25 mouse cellular contexts compared by ENCODE assay signal in genomic region chr5:29475041-29475440, GRCm38 (mm10). TPM values are rescaled to one million over a fixed set of nuclear protein-coding genes. Genes with fewer than 3 reads are reported as not detected.
DNase-seq lines count a peak whose midpoint lies in the region; ATAC-seq and TF ChIP-seq lines count a peak whose summit lies in the region.
"Had no signal": no experiment of that assay in that cellular context is flagged by ENCODE, and none has a peak within 500 bp of the region (broad histone marks: within the 10 kb centered on the region; RNA-seq: fewer than 3 reads in every experiment).

No protein-coding gene starts in this region.

- H3K27ac ChIP-seq in limb, embryonic 11.5 days (replicated peaks; ENCODE audit: low read depth, low read length): no peak overlapping the region
- no peak overlapping the region for H3K27ac ChIP-seq in limb, embryonic 10.5 days
- no peak overlapping the region for H3K27ac ChIP-seq in CH12.LX (ENCODE audit: insufficient read depth, low read depth)
- H3K27ac ChIP-seq in stomach, embryonic 14.5 days (ENCODE audit: low read length): no peak overlapping the region
- no peak overlapping the region for H3K27ac ChIP-seq in kidney, embryonic 15.5 days
- H3K27ac ChIP-seq: forebrain, embryonic 13.5 days; gastrocnemius, adult 2 months; hindbrain, embryonic 15.5 days had no signal

- peaks cover 95% of the 10 kb centered on the region for H3K27me3 ChIP-seq in limb, embryonic 11.5 days (ENCODE audit: control insufficient read depth, insufficient read depth, low read length)
- peaks cover 100% of the 10 kb centered on the region for H3K27me3 ChIP-seq in limb, embryonic 10.5 days (ENCODE audit: low read depth, poor library complexity, severe bottlenecking)
- no peaks in the 10 kb centered on the region for H3K27me3 ChIP-seq in CH12.LX (replicated peaks)
- H3K27me3 ChIP-seq in stomach, embryonic 14.5 days (ENCODE audit: control insufficient read depth, insufficient read depth, low read length): peaks cover 50% of the 10 kb centered on the region
- peaks cover 100% of the 10 kb centered on the region for H3K27me3 ChIP-seq in kidney, embryonic 15.5 days

- no peaks in the 10 kb centered on the region for H3K36me3 ChIP-seq in limb, embryonic 11.5 days (ENCODE audit: control insufficient read depth, insufficient read depth, low read length)
- H3K36me3 ChIP-seq in limb, embryonic 10.5 days: no peaks in the 10 kb centered on the region
- H3K36me3 ChIP-seq in CH12.LX (replicated peaks in 1 of 2; ENCODE audit: control insufficient read depth in 1 of 2, insufficient read depth in 1 of 2, low read length in 1 of 2): no peaks in the 10 kb centered on the region
- H3K36me3 ChIP-seq in stomach, embryonic 14.5 days (ENCODE audit: control insufficient read depth, insufficient read depth, low read length): no peaks in the 10 kb centered on the region
- no peaks in the 10 kb centered on the region for H3K36me3 ChIP-seq in kidney, embryonic 15.5 days
- H3K36me3 ChIP-seq: heart, embryonic 12.5 days; hindbrain, embryonic 15.5 days had no signal

- dilution Hi-C loops in CH12.LX (cut with MboI; ENCODE audit: extremely low pct_ligation_motif_present, extremely low pct_unique_long_range_greater_than_20kb, low sequenced_read_pairs): no loop called here

- no peaks in the 10 kb centered on the region for H3K79me2 ChIP-seq in CH12.LX (replicated peaks; ENCODE audit: control insufficient read depth, extremely low read depth, insufficient read depth, poor library complexity, severe bottlenecking)

- DNase-seq in limb, embryonic 11.5 days (ENCODE audit: low spot score): peak; percentile 40
- DNase-seq in limb, embryonic 10.5 days (ENCODE audit: low spot score): no peak
- DNase-seq in CH12.LX (ENCODE audit: extremely low read depth) (no peak), MN1 (ENCODE audit: low spot score) (no peak)
- DNase-seq in embryo, embryonic 11 days: peak; percentile 16
- DNase-seq in kidney, adult 18-20 months: no peak
- DNase-seq: adrenal gland, postnatal 14 days; cerebellum, adult 18-20 months; cerebellum, adult 9-11 months; cerebellum, postnatal 36 days; gastrocnemius, adult 2 months; gastrocnemius, postnatal 25 days had no signal

- 2% methylated on average over 10 of the region's 10 CpGs for WGBS in limb, embryonic 11.5 days
- WGBS in limb, embryonic 10.5 days: 2% methylated on average over 10 of the region's 10 CpGs
- 8% methylated on average over 10 of the region's 10 CpGs for WGBS in stomach, embryonic 14.5 days
- WGBS in kidney, embryonic 15.5 days: 3% methylated on average over 10 of the region's 10 CpGs

- TF ChIP-seq CTCF in CH12.LX (conservative IDR thresholded peaks at IDR 0.05 in 1 of 2, IDR thresholded peaks at IDR 0.05 in 1 of 2; ENCODE audit: low read depth in 2 of 2, low read length in 2 of 2): no peak

- peaks cover 21% of the 10 kb centered on the region for H3K4me1 ChIP-seq in limb, embryonic 11.5 days (ENCODE audit: control insufficient read depth, insufficient read depth, low read length)
- peaks cover 57% of the 10 kb centered on the region for H3K4me1 ChIP-seq in limb, embryonic 10.5 days
- H3K4me1 ChIP-seq in CH12.LX (ENCODE audit: control insufficient read depth in 1 of 2, insufficient read depth in 2 of 2): peaks cover 2 to 14% of the 10 kb centered on the region in 2 experiments; a peak in 2 of 4 replicates
- H3K4me1 ChIP-seq in stomach, embryonic 14.5 days (ENCODE audit: control insufficient read depth, insufficient read depth, low read length): no peaks in the 10 kb centered on the region; the same call in 1 of the 2 replicates
- H3K4me1 ChIP-seq in kidney, embryonic 15.5 days: peaks cover 23% of the 10 kb centered on the region

- no peak overlapping the region for H3K4me2 ChIP-seq in limb, embryonic 11.5 days (ENCODE audit: low read depth, severe bottlenecking)
- 0 out of 2 replicates have a peak overlapping the region, but pooled peaks have one; percentile 5 for H3K4me2 ChIP-seq in CH12.LX (ENCODE audit: insufficient read depth, low read depth, poor library complexity, severe bottlenecking)
- peak overlapping the region; percentile 32 for H3K4me2 ChIP-seq in stomach, embryonic 14.5 days (replicated peaks; ENCODE audit: low read depth, low read length)
- no peak overlapping the region for H3K4me2 ChIP-seq in kidney, embryonic 15.5 days
- H3K4me2 ChIP-seq: forebrain, embryonic 13.5 days; heart, embryonic 12.5 days; hindbrain, embryonic 15.5 days had no signal

- H3K9ac ChIP-seq in limb, embryonic 11.5 days (ENCODE audit: low read length): no peak overlapping the region
- no peak overlapping the region for H3K9ac ChIP-seq in CH12.LX (ENCODE audit: insufficient read depth, low read depth)
- peak overlapping the region; percentile 30; the same call in 1 of the 2 replicates for H3K9ac ChIP-seq in stomach, embryonic 14.5 days (replicated peaks; ENCODE audit: low read depth, low read length)
- no peak overlapping the region for H3K9ac ChIP-seq in kidney, embryonic 15.5 days
- H3K9ac ChIP-seq: forebrain, embryonic 13.5 days; heart, embryonic 12.5 days; hindbrain, embryonic 15.5 days had no signal

- in situ Hi-C loops in CH12.LX (cut with MboI; ENCODE audit: low pct_ligation_motif_present, low pct_unique_long_range_greater_than_20kb, low sequenced_read_pairs): no loop called here

- ATAC-seq in limb, embryonic 11.5 days (ENCODE audit: insufficient number of reproducible peaks, low FRiP score, low TSS enrichment, low read depth): no peak
- no peak for ATAC-seq in stomach, embryonic 14.5 days (ENCODE audit: insufficient number of reproducible peaks, insufficient read depth, low FRiP score, low read depth)
- no peak for ATAC-seq in kidney, embryonic 15.5 days (replicated peaks; ENCODE audit: low FRiP score)
- ATAC-seq: activated CD4-positive, CD25-positive, alpha-beta regulatory T cell, adult 4 months; forebrain, embryonic 13.5 days; Patski had no signal

- no peak for TF ChIP-seq RAD21 in CH12.LX (IDR thresholded peaks at IDR 0.05; ENCODE audit: low read depth, low read length)

- no peak for TF ChIP-seq POLR2A in CH12.LX (IDR thresholded peaks at IDR 0.05; ENCODE audit: low read depth, low read length)

- H3K4me3 ChIP-seq in limb, embryonic 11.5 days (ENCODE audit: low read depth, low read length): no peak overlapping the region
- no peak overlapping the region for H3K4me3 ChIP-seq in limb, embryonic 10.5 days
- H3K4me3 ChIP-seq in CH12.LX (replicated peaks in 1 of 3; ENCODE audit: low read depth in 2 of 3, low read length in 2 of 3, poor library complexity in 1 of 3): no peak overlapping the region
- peak overlapping the region; percentile 49 for H3K4me3 ChIP-seq in stomach, embryonic 14.5 days (ENCODE audit: low read depth, low read length)
- H3K4me3 ChIP-seq in kidney, embryonic 15.5 days (replicated peaks): no peak overlapping the region
- H3K4me3 ChIP-seq: forebrain, embryonic 13.5 days; gastrocnemius, adult 2 months; heart, embryonic 12.5 days; hindbrain, embryonic 15.5 days had no signal

- no peak for TF ChIP-seq EP300 in CH12.LX (IDR thresholded peaks at IDR 0.05; ENCODE audit: low read length)

- H3K9me3 ChIP-seq in limb, embryonic 11.5 days (ENCODE audit: control insufficient read depth, low read length): no peaks in the 10 kb centered on the region
- no peaks in the 10 kb centered on the region for H3K9me3 ChIP-seq in limb, embryonic 10.5 days (replicated peaks)
- H3K9me3 ChIP-seq in CH12.LX (replicated peaks; ENCODE audit: low read length): peaks cover 10% of the 10 kb centered on the region
- no peaks in the 10 kb centered on the region for H3K9me3 ChIP-seq in stomach, embryonic 14.5 days (ENCODE audit: control insufficient read depth, low read depth, low read length)
- no peaks in the 10 kb centered on the region for H3K9me3 ChIP-seq in kidney, embryonic 15.5 days (replicated peaks)
- H3K9me3 ChIP-seq: forebrain, embryonic 13.5 days; heart, embryonic 12.5 days; hindbrain, embryonic 15.5 days had no signal

TF ChIP-seq in CH12.LX, 34 proteins besides CTCF, POLR2A, EP300 and RAD21:
- TF ChIP-seq GABPA (IDR thresholded peaks at IDR 0.05; ENCODE audit: insufficient replicate concordance, low read depth, low read length) (no peak), SIN3A (IDR thresholded peaks at IDR 0.05; ENCODE audit: low read length) (no peak), MAZ (IDR thresholded peaks at IDR 0.05; ENCODE audit: low read depth, low read length) (no peak), E2F4 (IDR thresholded peaks at IDR 0.05; ENCODE audit: insufficient replicate concordance, low read depth, low read length) (no peak), ZC3H11A (IDR thresholded peaks at IDR 0.05; ENCODE audit: low read depth, low read length) (no peak), ZMIZ1 (IDR thresholded peaks at IDR 0.05; ENCODE audit: low read depth, low read length) (no peak), MAFK (IDR thresholded peaks at IDR 0.05; ENCODE audit: insufficient replicate concordance, low read length) (no peak), MYC (IDR thresholded peaks at IDR 0.05; ENCODE audit: low read depth, low read length) (no peak), BHLHE40 (IDR thresholded peaks at IDR 0.05; ENCODE audit: low read depth, low read length) (no peak), RCOR1 (conservative IDR thresholded peaks at IDR 0.05; ENCODE audit: low read depth, low read length) (no peak), TBP (conservative IDR thresholded peaks at IDR 0.05; ENCODE audit: low read depth, low read length) (no peak), CHD1 (IDR thresholded peaks at IDR 0.05; ENCODE audit: low read depth, low read length) (no peak)

RNA-seq across cellular contexts. Expression of gene Mnx1, which starts 3.2 kb away (rescaled TPM):
- 1.2 and 1.3 TPM in 2 replicates for polyA plus RNA-seq in limb, embryonic 11.5 days (2014; fragmentation: Nextera tagmentation; extraction: Ambion mirVana)
- polyA plus RNA-seq in limb, embryonic 10.5 days (2016; fragmentation: Nextera tagmentation; extraction: Ambion mirVana): 0.38 TPM in 1 of 2 replicates, not detected in the other
- total RNA-seq in CH12.LX (2012; rRNA removed) (0.21 TPM in 1 of 2 replicates, not detected in the other), CH12.LX (2014; rRNA removed) (not detected in 2 replicates)
- polyA plus RNA-seq in CH12.LX (2012; ENCODE audit: insufficient read length, low read depth): 0.11 TPM in 1 of 2 replicates, not detected in the other
- 3.0 and 4.8 TPM in 2 replicates for polyA plus RNA-seq in stomach, embryonic 14.5 days (2014; fragmentation: Nextera tagmentation; extraction: Ambion mirVana)
- not detected in 2 replicates for polyA plus RNA-seq in kidney, embryonic 15.5 days (2015; fragmentation: Nextera tagmentation; extraction: Ambion mirVana)
- total RNA-seq: adrenal gland, adult 18-20 months; adrenal gland, postnatal 14 days; gastrocnemius, adult 2 months; gastrocnemius, postnatal 25 days; granulocyte monocyte progenitor cell, adult 5-6 weeks; heart, adult 8-10 months; heart, postnatal 25 days; MEL had no signal
- polyA plus RNA-seq: activated CD4-positive, CD25-positive, alpha-beta regulatory T cell, adult 4 months; forebrain, embryonic 13.5 days; heart, embryonic 16.5 days; Patski had no signal

RNA-seq across cellular contexts. Expression of gene Nom1, which starts 40.6 kb away (rescaled TPM):
- 24.4 and 34.5 TPM in 2 replicates for polyA plus RNA-seq in limb, embryonic 11.5 days (2014; fragmentation: Nextera tagmentation; extraction: Ambion mirVana)
- polyA plus RNA-seq in limb, embryonic 10.5 days (2016; fragmentation: Nextera tagmentation; extraction: Ambion mirVana): 40.0 and 40.4 TPM in 2 replicates
- total RNA-seq in CH12.LX (2012; rRNA removed): 23.7 and 38.4 TPM in 2 replicates
- 30.6 and 36.3 TPM in 2 replicates for total RNA-seq in CH12.LX (2014; rRNA removed)
- polyA plus RNA-seq in CH12.LX (2012; ENCODE audit: insufficient read length, low read depth): 28.6 and 33.1 TPM in 2 replicates
- 19.0 and 23.4 TPM in 2 replicates for polyA plus RNA-seq in stomach, embryonic 14.5 days (2014; fragmentation: Nextera tagmentation; extraction: Ambion mirVana)
- 25.9 and 29.3 TPM in 2 replicates for polyA plus RNA-seq in kidney, embryonic 15.5 days (2015; fragmentation: Nextera tagmentation; extraction: Ambion mirVana)

Comparison
In these comparisons a context has a peak if more than half of its experiments do, and no peak if none do; other contexts are left out.
1. DNase-seq: peak in limb, embryonic 11.5 days (single experiment) and embryo, embryonic 11 days (single experiment); none in limb, embryonic 10.5 days (single experiment), CH12.LX (single experiment), MN1 (single experiment) and kidney, adult 18-20 months (single experiment).
2. H3K4me2 ChIP-seq: peak in CH12.LX (single experiment) and stomach, embryonic 14.5 days (single experiment); none in limb, embryonic 11.5 days (single experiment) and kidney, embryonic 15.5 days (single experiment).